Mouse (Mus musculus): ENCODE measurements around the gene Dyrk1a.

The Dyrk1a gene

DNA sequence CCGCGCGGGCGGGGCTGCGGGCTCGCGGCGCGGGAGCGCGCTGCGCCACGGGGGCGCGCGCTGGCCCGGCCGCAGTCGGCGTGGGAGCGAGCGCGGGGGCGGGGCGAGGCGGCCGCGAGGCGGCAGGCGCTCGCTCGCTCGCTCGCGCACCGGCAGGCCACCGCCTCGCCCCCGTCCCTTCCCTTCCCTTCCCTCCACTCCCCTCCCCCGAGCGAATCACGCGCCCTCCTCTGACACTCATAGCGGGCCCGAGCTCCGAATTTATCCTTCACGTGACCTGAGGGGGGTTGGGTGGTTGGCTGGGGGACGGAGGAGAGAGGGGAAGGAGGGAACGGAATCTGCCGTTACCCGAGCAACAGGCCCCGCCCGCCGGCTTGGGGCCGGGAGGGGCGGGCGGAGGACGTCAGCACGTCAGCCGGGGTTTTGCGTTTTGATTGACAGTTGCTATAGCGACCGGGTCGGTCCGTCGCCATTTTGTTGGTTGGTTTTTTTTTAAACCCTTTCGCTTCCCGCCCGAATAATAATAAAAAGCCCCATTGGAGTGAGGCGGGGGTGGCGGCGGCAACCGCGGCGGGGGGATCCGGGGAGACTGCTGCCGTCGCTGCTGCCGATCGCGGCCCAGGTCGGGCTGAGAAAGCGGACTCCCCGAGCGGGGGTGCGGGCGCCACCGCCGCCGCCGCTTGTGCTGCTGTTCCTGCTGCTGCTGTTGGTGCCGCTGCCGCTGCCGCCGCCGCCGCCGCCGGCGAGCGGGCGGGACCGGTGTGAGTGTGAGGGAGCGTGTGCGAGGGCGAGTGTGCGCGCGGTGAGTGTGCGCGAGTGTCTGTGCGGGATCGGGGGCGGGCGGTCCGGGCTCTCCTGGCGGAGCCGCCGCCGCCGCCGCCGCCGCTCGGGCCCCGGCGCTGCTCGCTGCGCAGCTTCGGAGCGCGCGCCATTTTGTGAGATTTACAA, at the start of gene Dyrk1a:
Dyrk1a (plus strand) TSS at position 782 of the 948 bp plus-strand sequence.
- DNase-seq, result peak; percentile 98

DNA sequence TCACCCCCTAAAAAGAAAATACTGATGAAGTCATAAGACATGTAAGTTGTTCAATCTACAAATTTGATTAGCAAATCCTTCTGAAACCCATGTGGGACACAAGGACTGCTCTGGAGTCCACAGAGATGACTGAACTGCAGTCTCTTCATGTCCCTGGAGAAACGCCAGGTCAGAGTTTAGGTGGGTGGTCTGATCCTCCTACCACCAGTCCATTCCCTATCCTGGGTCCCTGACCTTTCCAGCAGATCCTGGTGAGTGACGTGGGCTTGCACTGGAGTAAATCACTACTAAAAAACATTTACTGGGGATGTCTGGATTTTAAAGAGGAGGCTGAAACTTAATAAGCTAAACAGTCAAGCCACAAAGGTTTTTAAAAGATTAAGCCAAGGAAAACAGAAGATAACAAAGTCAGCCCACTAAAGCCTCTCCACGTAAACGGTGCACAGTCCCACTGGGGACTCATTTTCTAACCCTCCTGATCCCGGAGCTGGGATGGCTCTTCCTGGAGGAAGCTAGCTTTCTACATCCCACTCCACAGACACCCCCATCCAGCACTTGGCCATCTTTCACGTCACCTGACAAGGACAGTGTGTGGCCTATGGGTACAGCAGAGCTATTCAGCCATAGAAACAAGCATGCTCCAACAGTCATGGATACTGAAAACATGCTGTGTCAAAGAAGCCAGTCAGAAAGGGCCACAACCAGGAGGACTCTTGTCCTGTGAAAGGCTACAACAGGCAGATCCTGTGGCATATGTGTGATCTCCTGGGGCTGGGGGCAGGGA, 46.0 kb upstream of the Dyrk1a start:
- no peak for DNase-seq

DNA sequence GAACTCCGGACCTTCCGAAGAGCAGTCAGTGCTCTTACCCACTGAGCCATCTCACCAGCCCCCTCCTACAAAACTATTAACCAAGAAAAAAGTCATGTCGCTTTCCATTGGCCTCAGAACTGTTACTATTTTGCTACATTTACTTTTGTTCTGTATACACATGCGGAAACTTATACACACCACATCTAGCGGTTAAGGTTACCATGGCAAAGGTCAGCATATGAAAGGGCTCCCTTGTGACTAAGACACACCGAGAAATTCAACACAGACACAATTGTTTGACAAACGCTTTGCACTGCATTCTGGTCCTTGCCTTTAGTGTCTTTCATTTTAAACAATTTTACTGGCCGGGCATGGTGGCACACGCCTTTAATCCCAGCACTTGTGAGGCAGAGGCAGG, 45.1 kb upstream of the Dyrk1a start:
- DNase-seq, result no peak

DNA sequence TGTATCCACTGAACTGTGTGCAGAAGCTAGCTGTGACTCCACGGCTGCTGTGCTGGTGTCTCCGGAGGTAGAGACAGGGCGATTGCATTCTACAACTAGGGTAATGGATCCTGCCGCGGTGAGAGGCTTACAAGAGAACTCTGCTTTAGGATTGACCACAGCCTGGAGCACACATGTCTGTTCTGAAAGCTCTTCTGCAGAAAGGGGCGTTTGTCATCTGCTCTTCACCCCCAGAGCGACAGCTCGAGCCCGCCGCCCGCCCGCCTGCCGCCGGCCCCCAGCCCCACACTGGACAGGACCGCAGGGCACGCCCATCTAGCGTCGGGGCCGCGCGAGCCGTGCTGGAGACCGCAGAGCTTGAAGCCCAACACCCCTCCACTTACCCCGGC, 43.9 kb upstream of the Dyrk1a start:
- DNase-seq, result no peak

DNA sequence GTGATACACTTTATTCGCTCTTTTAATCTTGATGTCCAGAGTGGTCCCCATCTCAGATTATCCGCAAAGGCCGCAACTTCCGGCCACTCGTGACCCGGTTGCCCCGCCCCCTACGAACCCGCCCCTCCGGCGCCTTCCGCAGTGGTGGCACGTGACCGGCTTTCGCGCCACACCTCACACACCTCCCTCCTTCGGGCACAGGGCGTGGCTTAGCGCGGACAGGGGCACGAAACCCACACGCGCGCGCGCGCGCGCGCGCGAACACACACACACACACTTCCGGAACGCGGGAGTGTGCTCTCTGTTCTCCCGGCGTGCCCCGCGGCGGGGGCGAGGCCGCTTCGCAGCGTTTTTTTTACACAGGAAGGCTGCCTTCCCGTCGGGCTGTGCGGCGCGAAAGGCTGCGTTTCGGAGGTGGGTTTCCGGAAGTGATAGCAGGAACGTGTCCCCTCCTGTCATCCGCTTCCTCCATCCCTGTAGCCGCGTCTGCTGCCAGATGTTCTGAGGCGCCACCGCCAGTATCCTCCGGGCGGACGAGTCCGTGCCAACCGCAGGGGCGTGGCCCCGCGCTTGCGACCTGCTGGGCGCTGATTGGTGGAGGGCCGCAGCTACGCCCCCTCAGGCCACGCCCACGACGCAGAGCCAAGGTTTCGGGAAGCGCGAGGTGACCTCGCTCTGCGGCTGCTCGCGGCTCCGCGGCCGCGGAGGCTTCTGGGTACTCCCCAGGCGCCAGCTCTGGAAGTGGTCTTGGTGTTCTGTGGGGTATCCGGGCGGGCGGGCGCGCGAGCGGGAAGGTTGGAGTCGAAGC, 43.3 kb upstream of the Dyrk1a start, which contains the start of gene Vps26c:
Vps26c (minus strand) TSS at position 487 of the 808 bp plus-strand sequence.
- peak; percentile 95 for DNase-seq

DNA sequence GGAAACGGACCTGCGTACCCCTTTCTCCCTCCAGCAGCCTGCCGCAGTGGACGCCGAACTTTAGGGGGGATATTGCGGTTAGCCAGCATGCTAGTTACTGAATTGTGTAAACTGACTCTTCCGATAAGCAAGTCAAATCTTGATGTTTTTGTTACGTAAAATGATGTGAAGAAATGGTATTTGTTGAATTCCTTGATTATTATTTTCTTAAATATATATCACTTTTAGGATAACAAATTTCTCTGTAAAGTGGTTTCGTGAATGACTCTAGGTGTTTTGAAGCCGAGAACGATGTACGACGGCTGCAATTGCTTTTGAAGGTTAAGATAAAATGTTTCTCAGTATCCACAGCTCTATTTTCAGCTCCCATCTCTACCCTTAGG, 42.7 kb upstream of the Dyrk1a start:
- DNase-seq, result no peak

DNA sequence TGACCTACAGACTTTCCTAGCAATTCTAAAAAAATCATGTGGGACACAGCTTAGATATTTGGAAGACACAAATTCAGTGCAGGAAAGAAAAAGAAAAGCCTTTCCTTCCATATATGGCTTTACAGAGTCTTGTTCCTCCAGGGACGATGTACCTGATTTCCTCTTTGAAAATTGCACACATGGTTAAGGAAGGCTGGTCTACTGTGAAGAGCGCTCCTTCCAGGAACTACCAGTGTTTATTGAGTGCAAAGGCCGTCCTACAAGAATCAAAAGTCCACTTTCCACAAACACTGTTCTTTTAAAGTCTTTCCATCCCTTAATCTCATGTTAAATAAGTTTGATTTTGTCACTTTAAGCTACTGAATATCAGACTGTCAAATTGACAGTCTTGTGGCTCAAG, 42.3 kb upstream of the Dyrk1a start:
- DNase-seq, result no peak

DNA sequence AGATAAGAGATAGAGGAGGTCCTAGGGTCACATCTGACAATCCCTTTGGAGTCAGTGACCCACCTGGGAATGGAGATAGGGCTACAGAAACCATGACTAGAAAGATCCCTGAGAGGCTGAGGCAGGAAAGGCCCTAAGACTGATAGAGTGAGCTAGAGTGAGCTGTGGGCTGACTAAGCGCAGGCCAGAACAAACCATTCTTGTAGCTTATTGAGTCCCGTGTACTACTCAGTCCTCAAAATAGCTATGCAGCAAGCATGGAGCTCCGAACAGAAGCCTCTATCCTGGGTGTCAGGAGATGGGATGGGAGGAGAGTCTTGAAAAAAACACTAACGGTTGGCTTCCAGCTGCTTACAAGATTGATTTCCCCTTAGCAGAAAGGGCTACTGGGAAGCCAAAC, 38.5 kb upstream of the Dyrk1a start:
- DNase-seq, result no peak

DNA sequence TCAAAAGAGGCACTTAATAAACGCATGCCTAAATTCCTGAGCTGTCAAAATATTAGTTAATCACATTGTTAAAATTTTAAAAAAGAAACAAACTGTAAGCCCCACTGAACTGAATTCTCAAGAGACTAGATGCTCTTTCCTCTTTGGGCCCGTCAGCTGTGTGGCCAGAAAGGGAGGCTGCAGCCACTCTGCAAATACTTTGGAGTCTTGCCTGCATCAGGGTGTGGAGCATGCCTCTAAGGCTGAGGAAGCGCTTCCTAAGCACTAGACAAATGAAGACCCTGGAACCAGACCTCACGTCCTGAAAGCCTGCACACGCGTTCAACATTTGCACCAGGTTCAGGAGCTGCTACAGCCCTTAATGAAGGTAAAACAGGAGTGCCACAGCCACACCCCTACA, 36.1 kb upstream of the Dyrk1a start:
- DNase-seq, result no peak

DNA sequence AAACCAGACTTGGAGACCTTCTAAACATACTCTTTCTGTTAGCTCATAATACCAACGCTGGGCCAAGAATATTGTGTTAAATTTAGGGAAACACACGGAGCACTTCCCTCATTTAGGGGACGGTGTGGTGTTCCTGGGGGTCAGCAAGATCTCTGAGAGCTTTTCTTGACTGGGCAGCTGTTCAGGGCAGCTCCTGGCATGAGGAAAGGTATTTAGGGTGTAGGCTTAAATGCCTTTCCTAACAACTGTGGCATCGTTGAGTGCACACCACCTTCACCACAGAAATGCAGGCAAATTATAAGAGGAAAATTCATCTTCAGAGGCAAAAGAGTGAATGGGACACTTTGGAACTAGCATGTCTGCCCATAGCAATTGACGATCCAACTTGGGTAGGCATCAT, 34.1 kb upstream of the Dyrk1a start:
- no peak for DNase-seq

DNA sequence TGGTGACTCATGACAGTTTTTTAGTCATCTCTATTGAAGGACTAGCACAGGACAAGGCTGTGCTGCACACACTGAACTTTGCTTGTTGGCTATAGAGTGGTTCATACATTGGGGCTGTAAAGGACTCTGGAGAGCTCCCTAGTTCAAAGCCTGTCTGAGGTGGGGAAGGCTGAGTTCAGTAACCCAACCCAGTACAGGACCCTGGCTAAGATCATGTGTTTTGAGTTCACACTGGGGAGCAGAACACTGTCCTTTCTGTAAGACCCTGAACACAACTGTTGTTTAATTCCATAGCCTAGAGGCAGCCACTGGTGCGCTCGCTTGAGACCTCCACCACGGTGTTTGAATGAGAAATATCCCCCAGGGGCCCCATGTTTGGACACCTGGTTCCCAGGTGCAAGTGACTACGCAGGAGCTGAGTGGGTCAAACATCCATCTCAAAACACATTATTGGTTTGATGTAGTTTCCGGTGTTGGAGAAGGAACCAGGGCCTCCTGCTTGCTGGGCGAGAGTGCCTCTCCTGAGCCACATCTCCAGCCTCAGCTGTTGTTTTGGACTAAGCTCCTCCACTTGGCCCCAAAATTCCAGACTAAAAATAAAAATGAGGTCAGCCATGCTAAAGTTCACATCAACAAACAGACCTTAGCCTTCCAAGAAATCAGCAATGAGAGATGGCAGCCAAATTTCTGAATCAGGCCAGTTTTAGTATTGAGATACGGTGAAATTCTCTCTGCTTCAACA, 33.2 kb upstream of the Dyrk1a start:
- DNase-seq, result no peak

DNA sequence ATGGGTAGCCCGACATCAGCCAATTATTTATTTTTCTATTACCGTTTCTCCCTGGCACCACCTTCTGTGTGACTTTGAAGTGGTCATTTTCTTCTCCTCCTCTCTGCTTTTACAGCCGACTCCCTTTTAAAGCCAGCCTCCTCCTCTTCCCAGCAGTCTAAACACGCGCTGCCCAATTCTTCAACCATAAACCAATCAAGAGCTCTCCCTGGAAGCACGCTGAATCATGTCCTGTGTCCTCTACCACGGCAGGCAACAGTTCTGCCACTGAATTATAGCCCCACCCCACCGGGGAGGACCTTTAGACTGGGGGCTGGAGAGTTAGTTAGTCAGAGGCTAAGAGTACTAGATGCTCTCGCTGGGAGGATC, 32.7 kb upstream of the Dyrk1a start:
- DNase-seq, result no peak

DNA sequence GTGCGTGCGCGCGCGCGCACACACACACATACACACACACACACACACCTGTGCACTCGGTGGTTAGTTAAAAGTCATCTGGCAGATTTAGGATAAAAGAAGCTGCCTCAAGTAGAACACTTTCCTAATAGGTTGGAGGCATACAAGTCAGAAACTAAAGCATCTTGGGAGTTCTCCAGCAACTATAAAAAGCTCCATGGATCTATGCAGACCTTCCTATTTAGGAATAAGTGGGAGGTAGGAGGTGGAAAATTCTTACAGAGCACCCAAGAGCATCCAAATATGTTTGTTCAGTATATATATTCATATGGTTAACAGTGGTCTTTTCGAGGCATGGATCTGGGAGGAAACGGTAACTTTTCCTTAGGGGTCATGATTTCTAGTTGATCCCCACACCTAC, 29.7 kb upstream of the Dyrk1a start:
- DNase-seq, result no peak

DNA sequence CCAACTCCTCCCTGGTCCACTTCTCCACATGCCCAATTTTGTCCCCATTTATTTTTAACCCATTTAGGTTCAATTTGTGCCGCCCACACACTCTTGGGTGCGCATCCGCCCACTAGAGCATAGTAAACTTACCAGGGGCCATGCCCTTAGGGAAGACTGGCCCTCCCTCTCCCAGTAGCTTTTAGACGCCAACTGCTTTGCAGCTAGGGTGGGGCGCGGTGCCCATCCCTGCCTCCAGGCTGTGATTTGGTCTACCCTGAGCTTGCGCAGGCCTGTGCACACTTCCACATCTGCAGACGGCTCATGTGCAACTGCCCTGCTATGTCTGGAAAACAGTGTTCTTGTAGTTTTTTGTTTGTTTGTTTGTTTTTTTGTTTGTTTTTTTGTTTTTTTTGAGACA, 26.9 kb upstream of the Dyrk1a start:
- no peak for DNase-seq

DNA sequence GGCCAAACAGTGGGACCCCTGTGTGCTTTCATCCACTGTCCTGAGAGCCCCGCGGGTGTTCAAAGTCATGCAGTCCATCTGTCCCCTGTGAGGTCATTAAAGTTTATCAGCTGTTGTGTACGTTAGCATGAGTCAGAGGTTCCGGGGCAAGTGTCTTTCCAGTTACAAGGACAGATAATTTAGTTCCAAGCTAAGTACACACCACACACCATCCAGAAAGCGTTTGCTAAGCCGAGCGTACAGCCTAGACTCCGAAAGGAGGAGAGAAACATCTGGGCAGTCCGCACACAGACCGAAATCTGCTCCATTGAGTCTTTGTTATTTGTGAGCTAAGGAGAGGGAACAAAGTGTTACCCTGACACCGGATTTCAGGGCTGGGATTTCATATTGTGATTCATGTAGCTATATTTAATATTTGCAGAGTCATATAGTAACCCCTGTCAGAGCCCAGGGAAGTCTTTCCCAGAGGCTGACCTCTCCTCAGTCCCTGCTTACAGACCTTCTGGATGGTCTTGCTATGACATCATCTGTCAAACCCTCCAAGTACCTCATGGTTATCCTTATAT, 25.2 kb upstream of the Dyrk1a start:
- DNase-seq, result no peak

DNA sequence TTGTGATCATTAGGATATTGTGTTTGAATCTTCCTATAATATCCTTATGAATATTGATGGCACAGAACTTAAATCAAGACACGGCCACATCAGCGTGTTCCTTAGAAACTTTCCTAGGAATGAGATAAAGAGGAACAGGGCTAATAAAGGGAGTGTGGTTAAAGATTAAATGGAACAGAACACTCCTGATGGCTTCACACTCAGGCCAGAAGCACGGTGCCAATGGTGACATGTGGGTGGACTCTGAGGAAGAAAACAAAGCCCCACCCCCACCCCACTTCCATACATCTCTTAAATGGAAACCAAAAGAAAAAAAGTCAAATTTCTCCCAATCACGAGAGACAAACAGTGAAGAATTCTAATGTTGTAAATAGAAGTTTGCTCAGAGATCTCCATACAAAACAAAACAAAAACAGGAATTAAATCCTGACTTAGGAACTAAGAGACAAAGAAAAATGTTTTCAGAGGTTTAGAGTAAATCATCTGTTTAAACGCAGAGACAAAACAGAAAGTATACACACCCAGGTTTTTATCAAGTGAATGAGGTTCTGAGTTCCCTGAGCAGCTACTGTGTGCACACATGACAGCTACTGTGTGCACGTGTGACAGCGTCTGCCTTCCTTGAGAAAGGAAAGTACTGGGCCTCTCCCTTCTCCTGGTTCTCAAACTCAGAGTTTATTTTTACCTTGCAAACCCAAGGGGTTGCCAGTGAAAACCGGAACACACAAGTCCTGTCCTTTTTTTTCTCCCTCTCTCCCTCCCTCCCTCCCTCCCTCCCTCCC, 23.8 kb upstream of the Dyrk1a start:
- no peak for DNase-seq

DNA sequence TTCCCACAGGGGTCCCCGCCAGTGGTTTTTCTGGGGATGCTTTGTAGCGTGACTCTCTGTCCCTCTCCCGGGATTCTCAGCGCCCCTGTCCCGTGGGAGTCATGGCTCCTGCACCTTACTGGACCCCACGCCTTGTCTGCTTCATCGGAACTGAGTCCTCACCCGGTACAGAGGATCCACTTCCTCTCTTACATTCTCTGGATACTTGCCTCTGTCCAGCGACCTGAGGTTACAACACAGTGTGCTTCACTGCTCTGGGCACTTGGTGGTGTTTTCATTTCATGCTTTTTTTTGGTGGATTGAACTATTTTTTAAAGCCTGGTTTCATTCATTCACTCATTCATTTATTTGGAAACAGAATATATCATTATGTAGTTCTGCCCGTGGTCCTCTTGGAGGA, 20.0 kb upstream of the Dyrk1a start:
- DNase-seq, result no peak

DNA sequence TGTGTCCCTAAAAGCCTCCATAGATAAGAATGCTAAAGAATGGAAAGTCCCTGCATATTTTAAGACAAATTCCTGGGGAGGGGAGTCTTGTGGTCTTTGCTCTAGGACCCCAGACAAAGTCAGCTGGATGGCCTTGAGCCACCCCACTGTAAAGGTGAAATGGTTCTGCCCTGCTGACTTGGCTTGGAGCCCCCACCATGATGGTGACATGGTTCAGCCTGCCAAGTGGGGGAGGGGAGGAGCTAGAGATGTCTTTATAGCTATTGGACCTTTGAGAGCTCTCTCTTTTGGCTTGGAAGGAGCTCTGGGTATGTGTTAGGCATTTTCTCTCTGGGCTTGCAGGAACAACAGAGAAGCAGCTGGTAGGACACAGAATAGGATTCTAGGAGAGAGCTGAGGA, 17.9 kb upstream of the Dyrk1a start:
- no peak for DNase-seq

DNA sequence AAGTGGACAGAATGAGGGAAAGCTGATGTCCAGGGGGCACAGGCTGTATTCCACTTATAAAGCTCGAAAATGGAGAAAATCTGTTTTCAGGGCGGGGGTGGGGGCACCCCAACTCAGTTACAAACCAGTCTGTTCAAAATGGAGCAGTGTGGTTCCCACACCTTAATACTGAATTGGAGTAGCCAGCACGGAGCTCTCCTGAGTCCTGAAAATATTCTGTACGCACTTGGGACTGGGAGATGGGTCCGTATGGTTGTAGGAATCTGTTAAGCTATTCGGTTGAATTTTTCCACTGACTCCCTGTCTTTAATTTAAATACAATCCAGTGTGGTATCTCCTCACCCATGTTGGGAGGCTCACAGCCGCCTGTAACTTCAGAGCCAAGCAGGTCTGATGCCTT, 14.5 kb upstream of the Dyrk1a start:
- DNase-seq, result no peak

DNA sequence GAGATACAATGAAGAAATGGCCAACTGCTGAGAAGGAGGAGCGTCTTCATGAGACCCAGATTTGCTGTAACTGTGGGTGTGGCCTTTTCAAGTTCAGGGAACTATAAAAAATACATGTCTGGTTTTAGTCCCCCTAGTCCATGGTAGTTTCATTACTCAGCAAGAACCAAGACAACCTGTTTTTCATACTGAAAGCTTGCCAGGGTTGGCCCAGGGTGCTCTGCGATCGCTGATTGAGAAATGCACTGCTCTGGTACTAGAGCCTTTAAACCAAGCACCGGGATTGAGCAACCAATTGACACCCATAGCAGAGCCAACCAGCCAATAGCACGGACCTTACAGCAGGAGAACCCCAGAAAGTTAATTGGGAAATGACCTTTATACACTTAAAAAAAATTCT, 13.6 kb upstream of the Dyrk1a start:
- no peak for DNase-seq

DNA sequence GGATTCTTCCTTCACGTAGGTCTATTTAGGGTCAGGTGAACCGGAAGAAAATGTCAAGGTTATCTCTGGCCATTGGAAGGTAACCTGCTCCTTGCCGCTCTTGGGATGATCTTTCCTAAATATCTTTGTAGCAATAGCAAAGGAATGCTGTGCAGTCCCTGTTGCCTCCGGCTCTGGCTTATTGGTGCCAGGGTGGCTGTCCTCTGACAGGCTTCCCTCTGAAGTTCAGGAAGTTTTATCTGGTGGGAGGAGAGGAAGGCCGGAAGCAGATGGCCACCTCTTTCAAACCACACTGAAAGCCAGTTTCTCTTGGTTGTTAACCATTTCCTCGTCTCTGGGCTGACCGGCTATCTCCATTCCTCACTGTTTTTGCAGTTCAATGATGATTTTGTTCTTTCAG, 10.5 kb upstream of the Dyrk1a start:
- no peak for DNase-seq
